Mouse (Mus musculus): Measurements from ENCODE around the gene Hdac7. TPM values are rescaled to one million over a fixed set of nuclear protein-coding genes. Genes with fewer than 3 reads are reported as not detected.

Hdac7 gene
- polyA plus RNA-seq, 1 experiment = 827 TPM

DNA sequence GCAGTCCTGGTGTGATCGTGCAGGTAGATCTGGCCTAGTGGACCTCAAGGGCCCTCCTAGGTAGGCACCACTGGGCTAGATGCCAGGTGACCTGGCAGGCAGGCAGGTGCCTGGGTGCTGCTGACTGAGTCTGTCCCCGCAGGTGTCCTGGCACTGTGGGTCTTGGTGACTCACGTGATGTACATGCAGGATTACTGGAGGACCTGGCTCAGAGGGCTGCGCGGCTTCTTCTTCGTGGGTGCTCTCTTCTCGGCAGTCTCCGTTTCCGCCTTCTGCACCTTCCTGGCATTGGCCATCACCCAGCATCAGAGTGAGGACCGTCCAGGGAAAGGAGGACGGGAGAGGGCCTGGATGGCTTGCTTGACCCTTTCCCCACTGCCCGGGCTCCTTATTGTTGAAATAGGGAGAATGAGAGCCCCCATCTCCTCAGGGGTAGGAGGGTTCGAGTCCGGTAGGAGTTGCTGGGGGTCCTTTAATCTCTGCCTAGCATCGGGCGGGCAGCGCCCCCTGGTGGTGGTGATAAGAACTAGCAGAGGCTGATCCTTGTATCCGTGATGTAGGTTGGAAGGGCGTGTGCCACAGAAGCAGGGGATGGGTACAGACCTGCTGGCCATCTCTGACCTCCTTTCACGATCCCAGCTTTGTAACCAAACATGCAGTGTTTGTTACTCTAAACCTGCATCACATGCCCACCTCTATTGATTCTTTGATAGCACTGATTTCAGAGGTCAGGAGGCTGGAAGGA lies 54.4 kb downstream of the Hdac7 start:
- TF ChIP-seq CTCF (IDR thresholded peaks at IDR 0.05; ENCODE audit: borderline replicate concordance, control insufficient read depth, extremely low read depth, insufficient read depth, low read length, poor library complexity) (peak; percentile 99), POLR2A (IDR thresholded peaks at IDR 0.05; ENCODE audit: control insufficient read depth, extremely low read depth, insufficient read depth, low read length, poor library complexity) (no peak)
- no peak overlapping the region for H3K27ac ChIP-seq (ENCODE audit: control insufficient read depth, insufficient read depth, low read length)
- DNase-seq = peak; percentile 67
- H3K4me1 ChIP-seq (replicated peaks; ENCODE audit: control insufficient read depth, insufficient read depth, low read length) = peaks cover 34% of the 10 kb centered on the region
- H3K36me3 ChIP-seq (ENCODE audit: control insufficient read depth, insufficient read depth, low read length) = peaks cover 33% of the 10 kb centered on the region
- no peak overlapping the region for H3K4me3 ChIP-seq (ENCODE audit: control insufficient read depth, insufficient read depth, low read length)
- 64% methylated on average over 20 of the region's 20 CpGs for WGBS
- H3K27me3 ChIP-seq (ENCODE audit: control insufficient read depth, insufficient read depth, low read length) = no peaks in the 10 kb centered on the region

DNA sequence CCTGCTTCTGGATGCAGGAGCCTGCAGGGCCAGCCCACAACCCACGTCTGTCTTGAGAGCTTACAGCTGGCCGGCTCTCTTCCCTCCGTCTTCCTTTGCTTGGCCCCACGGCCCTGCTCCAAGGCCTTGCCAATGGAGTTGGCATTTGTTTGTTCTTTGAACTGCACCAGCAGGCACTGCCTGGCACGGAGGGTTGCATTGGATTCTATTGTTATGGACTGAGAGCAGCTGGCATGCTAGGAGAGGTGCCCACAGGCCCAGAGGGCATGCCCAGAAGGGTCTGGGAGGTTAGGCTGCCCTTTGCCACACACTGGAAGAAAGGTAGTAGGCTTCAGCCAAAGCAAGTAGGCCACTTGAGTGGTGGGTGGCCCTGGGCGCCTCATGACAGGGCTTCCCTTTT lies 55.5 kb downstream of the Hdac7 start:
- WGBS = 68% methylated on average over 6 of the region's 6 CpGs
- Histone ChIP-seq H3K4me3 (ENCODE audit: control insufficient read depth, insufficient read depth, low read length) (no peak overlapping the region), H3K4me1 (replicated peaks; ENCODE audit: control insufficient read depth, insufficient read depth, low read length) (peaks cover 37% of the 10 kb centered on the region), H3K27me3 (ENCODE audit: control insufficient read depth, insufficient read depth, low read length) (no peaks in the 10 kb centered on the region), H3K27ac (ENCODE audit: control insufficient read depth, insufficient read depth, low read length) (no peak overlapping the region), H3K36me3 (ENCODE audit: control insufficient read depth, insufficient read depth, low read length) (peaks cover 22% of the 10 kb centered on the region)
- no peak for TF ChIP-seq POLR2A (IDR thresholded peaks at IDR 0.05; ENCODE audit: control insufficient read depth, extremely low read depth, insufficient read depth, low read length, poor library complexity)
- no peak for TF ChIP-seq CTCF (IDR thresholded peaks at IDR 0.05; ENCODE audit: borderline replicate concordance, control insufficient read depth, extremely low read depth, insufficient read depth, low read length, poor library complexity)
- no peak for DNase-seq

DNA sequence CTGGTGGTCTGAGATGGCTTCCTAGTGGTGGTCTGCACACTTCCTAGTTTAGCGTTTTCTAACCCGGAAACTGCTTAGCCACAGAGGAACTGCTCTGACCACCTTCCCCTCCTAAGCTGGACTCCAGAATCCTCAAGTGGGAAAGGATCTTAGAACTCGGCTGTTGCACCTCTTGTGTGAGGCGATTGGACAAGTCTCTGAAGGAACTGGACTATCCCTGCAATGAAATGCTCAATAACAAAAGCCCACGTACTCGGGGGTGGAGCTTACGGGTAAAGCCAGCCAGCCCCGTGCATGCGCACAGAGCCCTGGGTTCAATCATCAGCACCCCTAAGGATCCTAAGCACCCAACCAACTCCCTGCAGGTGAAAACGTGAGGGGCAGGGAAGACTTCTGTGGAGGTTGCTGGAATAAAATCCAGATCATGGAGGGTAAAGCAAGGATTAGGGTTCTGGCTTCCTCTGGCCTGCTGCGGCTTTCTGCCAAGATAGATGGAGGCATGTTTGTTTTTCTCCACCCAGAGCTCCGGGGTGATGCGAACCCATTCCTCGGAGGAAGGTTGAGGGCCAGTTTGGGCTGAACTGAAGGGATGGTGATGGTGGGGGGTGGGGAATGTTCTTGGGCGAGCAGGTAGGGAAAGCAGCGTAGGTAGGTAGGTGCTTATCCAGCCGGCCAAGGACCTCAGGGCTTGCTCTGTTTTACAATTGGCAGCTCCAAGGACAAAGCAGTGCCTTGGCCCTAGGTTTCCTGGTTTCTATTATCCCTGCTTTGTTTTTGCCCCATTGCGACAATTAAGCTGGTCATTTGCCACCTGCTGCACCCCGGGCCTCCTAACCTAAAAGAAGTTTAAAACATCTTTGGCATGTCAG lies 56.3 kb downstream of the Hdac7 start:
- DNase-seq = peak; percentile 16
- no peak for TF ChIP-seq POLR2A (IDR thresholded peaks at IDR 0.05; ENCODE audit: control insufficient read depth, extremely low read depth, insufficient read depth, low read length, poor library complexity)
- no peak for TF ChIP-seq CTCF (IDR thresholded peaks at IDR 0.05; ENCODE audit: borderline replicate concordance, control insufficient read depth, extremely low read depth, insufficient read depth, low read length, poor library complexity)
- peaks cover 37% of the 10 kb centered on the region for H3K4me1 ChIP-seq (replicated peaks; ENCODE audit: control insufficient read depth, insufficient read depth, low read length)
- WGBS = 64% methylated on average over 19 of the region's 19 CpGs
- H3K4me3 ChIP-seq (ENCODE audit: control insufficient read depth, insufficient read depth, low read length) = no peak overlapping the region
- H3K27ac ChIP-seq (ENCODE audit: control insufficient read depth, insufficient read depth, low read length) = no peak overlapping the region; the same call in 1 of the 2 replicates
- peaks cover 14% of the 10 kb centered on the region for H3K36me3 ChIP-seq (ENCODE audit: control insufficient read depth, insufficient read depth, low read length)
- H3K27me3 ChIP-seq (ENCODE audit: control insufficient read depth, insufficient read depth, low read length) = no peaks in the 10 kb centered on the region

DNA sequence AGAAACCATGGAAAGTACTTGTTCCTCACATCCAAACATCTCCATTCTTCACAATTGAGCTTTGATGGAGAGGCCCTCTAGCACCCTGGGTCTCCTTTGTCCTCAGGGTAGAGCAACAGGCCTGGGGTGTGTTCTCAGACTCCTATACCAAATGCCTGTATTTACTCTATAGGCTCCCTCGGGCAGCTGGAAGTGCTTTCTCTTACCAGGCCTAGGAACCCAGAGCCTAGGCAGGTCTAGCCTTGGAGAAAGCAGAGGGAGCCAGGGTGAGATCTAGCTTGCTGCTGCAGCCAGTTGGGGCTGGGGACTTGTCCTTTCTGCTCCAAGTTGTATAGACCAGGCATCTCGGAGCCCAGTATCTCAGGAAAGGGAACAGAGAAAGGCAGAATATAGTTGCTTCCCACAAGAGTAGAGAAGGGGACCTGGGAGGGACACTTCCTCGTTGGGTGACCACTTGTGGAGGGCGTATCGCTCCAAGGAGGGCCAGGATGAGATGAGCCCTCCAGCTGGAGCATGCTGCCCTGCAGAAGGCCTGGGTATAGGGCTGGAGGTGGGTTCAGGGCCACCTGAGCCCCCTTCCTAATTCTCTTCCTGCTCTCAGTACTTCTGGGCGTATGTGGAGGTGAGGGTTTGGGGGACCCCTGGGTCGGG lies 57.0 kb downstream of the Hdac7 start:
- no peak for DNase-seq
- Histone ChIP-seq H3K4me3 (ENCODE audit: control insufficient read depth, insufficient read depth, low read length) (no peak overlapping the region), H3K27ac (ENCODE audit: control insufficient read depth, insufficient read depth, low read length) (peak overlapping the region; percentile 2; the same call in 1 of the 2 replicates), H3K36me3 (ENCODE audit: control insufficient read depth, insufficient read depth, low read length) (peaks cover 7% of the 10 kb centered on the region; the same call in 1 of the 2 replicates), H3K27me3 (ENCODE audit: control insufficient read depth, insufficient read depth, low read length) (no peaks in the 10 kb centered on the region), H3K4me1 (replicated peaks; ENCODE audit: control insufficient read depth, insufficient read depth, low read length) (peaks cover 41% of the 10 kb centered on the region)
- 45% methylated on average over 7 of the region's 7 CpGs for WGBS
- no peak for TF ChIP-seq CTCF (IDR thresholded peaks at IDR 0.05; ENCODE audit: borderline replicate concordance, control insufficient read depth, extremely low read depth, insufficient read depth, low read length, poor library complexity)

DNA sequence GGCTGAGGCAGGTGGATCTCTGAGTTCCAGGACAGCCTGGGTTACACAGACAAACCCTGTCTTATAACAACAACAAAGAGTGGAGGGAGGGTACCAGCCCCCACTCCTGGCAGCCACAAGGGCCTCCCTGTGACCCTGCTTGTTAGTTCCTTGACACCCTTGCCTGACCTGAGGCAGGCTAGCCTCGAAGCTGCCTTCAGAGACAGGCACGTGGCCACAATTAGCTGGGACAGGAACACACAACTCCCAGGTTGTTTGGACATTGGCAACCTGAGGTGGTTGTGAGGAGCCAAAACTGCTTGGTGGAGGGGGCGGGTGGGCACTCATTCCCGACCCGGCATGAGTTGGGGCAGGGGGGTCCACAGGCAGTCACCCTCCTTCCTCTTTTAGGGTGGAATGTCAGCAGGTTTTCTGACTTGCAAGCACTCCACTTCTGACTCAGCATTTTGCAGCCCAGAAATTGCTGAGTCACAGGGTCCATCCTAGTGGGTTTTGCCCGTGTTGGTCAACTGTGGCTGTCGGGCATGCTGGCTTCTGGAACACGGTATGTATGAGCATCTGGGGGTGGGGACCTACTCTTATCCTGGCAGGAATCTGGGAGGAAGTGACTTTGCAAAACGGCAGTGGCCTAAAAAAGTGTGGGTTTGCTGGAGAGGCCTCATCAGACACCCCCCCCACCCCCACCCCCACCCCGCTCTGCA lies 57.7 kb downstream of the Hdac7 start:
- 16% methylated on average over 10 of the region's 10 CpGs for WGBS
- H3K27ac ChIP-seq (ENCODE audit: control insufficient read depth, insufficient read depth, low read length) = no peak overlapping the region
- TF ChIP-seq POLR2A (IDR thresholded peaks at IDR 0.05; ENCODE audit: control insufficient read depth, extremely low read depth, insufficient read depth, low read length, poor library complexity) = no peak
- TF ChIP-seq CTCF (IDR thresholded peaks at IDR 0.05; ENCODE audit: borderline replicate concordance, control insufficient read depth, extremely low read depth, insufficient read depth, low read length, poor library complexity) = no peak
- H3K36me3 ChIP-seq (ENCODE audit: control insufficient read depth, insufficient read depth, low read length) = 0 out of 2 replicates have a peak, but pooled peaks cover 3% of the 10 kb centered on the region
- peaks cover 41% of the 10 kb centered on the region for H3K4me1 ChIP-seq (replicated peaks; ENCODE audit: control insufficient read depth, insufficient read depth, low read length)
- no peaks in the 10 kb centered on the region for H3K27me3 ChIP-seq (ENCODE audit: control insufficient read depth, insufficient read depth, low read length)
- DNase-seq = no peak
- H3K4me3 ChIP-seq (ENCODE audit: control insufficient read depth, insufficient read depth, low read length) = no peak overlapping the region
